Mouse (Mus musculus) gastrocnemius, adult 8-10 months (tissue): Measurements from ENCODE around the gene Slc25a33. TPM values are rescaled to one million over a fixed set of nuclear protein-coding genes. Genes with fewer than 3 reads are reported as not detected.
"Not testable (repeated sequence)": the region's sequence is repeated elsewhere in the genome, so short reads cannot be mapped to it uniquely, and the experiment has no call there.

Experiments used
- DNase-seq, 2 experiments: peaks; one replicate each; pipeline ENCODE4 v3.0.0; 2022; ENCODE audit warnings: low spot score in 2 of 2
- total RNA-seq, 4 experiments: library from RNA; stranded (reverse); gene quantifications; 2 replicates each; pipeline ENCODE4 v1.2.4; 2022

Slc25a33 gene
- 10 to 100 TPM in 3 of 4 experiments, 1 to 10 TPM in 1; 7.7 to 14.5 (median 13.0) TPM for total RNA-seq

GRCm38 (mm10) chr4:149774094-149774470, at the start of gene Slc25a33:
Gene Slc25a33, minus strand, starts transcription at chr4:149774277.
- DNase-seq: peak; percentile 96 to 97

DNA sequence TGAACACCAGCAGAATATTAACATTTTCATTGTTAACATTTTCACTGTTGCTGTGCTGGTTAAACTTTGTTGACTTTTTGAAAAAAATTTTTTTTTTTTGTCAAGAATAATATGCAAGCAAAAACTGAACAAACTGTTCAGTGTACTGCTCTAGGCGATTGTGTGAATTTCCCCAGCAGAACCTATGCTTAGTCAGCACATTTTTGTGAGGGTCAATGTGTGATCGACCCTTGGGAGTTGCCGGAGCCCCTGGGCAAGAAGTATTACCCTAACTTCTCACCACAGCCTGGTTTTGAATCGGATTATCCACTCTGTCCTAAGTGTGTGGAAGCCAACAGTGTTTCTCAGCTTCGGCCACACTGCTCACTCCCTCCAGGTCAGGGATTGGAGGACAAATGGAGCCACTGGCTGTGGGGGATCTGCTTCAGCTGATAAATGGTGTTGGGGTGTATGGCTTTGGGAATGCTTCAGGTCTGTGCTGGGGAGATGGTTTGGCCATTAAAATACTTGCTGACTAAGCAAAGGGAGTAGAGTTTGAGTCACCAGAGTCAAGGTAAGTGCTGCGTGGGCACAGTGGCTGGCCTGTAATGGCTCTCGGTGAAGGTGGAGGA, 48.6 kb upstream of the Slc25a33 start:
- no peak for DNase-seq

DNA sequence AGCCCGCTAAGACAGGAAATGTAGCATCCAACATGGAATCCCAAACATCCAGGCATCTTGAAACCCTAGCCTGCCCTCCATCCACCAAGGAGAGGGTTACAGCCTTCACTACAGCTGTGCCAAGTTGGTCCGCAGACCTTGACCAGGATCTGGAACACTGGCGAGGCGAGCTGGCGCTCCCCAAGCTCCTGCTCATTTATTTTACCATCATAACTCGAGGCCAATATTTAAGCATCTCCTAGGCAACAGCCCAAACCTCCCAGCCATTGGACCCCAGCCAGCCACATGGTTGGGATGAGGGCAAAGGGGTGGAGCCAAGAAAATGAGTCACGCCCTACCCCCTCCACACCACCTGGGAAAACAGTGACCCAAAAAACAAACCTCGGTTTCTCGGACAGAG, 48.0 kb upstream of the Slc25a33 start:
- peak; percentile 59 to 61 for DNase-seq

- DNase-seq: peak; percentile 80 to 88
These were observed 46.5 kb upstream of the Slc25a33 start for GRCm38 (mm10) chr4:149820569-149820968.

DNA sequence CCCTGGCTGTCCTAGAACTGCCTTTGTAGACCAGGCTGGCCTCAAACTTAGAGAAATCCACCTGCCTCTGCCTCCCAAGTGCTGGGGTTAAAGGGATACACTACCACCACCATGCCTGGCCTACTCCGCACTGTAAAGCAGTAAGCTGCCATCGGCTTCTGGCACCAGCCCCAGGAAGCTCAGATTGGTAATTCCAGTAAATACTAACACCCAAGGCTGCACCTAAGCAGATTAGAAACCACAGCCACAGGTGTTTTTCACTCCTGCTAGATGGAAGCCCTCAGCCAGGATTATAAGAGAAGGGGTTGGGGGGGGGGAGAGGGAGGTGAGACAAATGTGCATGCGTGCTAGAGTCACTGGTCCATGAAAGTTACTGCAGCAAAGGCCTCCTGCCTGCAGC, 45.1 kb upstream of the Slc25a33 start:
- no peak for DNase-seq

DNA sequence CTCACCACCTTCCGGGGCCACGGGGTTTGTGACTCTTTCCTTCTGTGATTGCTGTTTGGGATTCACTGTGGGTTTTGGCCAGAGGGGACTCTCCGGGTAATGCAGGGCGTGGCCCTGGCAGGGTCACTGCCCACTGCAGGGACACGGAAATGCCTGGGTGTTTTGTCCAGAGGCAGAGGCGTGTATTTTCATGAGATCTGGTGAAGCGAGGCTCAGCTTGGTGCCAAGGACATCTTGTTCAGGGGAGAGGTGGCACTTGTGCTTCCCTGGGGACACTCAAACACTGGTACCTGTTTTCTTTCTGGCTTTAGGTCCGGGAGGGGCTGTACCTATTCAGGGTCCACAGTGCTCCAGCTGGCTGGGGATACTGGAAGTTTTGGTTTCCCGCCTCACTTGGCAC, 42.5 kb upstream of the Slc25a33 start:
- no peak for DNase-seq

DNA sequence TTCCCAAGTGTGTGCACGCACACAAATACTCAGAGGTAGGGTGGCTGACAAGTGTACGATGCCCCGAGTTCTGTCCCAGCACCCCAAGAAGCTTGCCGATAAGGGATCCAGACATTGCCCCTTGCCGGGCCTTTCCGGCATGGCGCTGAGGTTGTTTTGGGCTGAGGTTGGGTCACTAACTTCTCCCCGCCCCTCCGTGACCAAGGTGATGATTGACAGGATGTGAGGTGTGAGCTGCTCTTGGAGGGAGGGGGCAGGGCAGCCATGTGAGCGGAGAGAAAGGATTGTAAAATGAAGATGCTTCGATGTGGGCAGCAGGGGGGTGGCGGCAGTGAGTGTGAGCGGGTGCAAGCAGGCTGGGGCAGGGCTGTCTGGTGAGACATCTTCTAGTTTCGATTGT, 41.5 kb upstream of the Slc25a33 start:
- no peak for DNase-seq

DNA sequence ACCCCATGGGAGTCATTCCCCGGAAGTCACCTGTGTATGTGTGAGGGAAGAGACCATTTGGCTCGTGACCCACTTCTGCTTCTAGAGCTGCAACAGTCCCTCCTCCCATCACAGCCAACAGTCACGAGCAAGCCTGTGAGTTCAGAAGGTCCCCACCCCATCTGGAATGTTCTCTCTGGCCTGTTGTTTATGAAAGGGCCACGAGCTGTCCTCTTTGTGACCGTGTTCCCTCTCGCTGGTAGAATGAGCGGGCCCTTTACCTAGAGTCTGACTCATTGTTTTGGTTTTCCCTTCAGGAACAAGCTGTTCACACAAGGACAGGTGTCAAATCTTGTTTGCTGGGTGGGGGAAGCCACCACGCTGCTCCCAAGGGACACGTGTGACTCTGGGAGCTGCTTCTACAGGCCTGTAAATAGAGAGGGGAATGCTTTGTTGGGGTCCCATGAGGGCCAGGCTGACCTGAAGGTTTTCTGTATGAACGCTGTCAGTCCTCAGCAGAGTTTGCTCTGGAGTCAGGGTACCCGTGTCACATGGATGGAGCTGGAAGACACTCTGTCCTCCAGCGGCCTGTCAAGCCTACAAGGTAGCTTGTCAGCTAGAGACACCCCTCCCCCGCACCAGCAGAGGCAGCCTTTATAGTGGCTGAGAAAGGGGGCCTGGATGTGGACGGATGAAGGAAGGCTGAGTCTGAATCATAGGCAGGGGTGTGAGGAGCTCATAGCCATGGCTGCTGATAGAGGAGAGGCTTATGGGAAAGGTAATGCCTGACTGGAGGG, 39.5 kb upstream of the Slc25a33 start:
- no peak for DNase-seq

DNA sequence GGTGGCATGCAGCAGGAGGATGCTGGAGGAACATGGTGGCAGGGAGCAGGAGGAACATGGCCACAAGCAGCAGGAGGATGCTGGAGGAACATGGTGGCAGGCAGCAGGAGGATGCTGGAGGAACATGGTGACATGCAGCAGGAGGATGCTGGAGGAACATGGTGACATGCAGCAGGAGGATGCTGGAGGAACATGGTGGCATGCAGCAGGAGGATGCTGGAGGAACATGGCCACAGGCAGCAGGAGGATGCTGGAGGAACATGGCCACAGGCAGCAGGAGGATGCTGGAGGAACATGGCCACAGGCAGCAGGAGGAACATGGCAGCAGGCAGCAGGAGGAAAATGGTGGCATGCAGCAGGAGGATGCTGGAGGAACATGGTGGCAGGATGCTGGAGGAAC, 36.3 kb upstream of the Slc25a33 start:
- DNase-seq: not testable (repeated sequence)

- no peak for DNase-seq
These were observed 34.6 kb upstream of the Slc25a33 start for GRCm38 (mm10) chr4:149808584-149809227.

DNA sequence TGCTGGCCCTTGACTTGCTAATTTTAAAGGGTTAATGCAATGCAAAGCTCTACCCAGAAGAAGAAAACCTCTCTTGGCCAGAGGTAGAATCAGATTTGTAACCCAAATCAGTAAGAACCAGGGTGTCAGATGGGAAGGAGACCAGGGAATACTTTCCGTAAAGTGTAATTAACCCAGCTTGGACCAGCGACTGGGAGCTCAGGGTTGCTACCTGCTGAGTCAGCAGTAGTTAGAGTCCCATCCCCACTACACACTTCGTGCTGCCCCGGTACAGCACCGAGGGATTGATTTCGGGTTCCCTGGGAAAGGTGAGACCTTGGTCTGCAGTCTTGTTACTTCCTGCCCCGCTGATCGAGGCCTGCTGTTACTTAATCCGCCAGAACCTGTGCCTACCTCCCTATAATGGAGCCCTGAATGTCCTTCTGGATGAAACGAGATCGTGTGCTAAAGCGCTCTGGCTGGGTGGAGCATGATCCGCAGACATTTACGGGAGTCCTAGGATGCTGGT, 34.0 kb upstream of the Slc25a33 start:
- no peak for DNase-seq

DNA sequence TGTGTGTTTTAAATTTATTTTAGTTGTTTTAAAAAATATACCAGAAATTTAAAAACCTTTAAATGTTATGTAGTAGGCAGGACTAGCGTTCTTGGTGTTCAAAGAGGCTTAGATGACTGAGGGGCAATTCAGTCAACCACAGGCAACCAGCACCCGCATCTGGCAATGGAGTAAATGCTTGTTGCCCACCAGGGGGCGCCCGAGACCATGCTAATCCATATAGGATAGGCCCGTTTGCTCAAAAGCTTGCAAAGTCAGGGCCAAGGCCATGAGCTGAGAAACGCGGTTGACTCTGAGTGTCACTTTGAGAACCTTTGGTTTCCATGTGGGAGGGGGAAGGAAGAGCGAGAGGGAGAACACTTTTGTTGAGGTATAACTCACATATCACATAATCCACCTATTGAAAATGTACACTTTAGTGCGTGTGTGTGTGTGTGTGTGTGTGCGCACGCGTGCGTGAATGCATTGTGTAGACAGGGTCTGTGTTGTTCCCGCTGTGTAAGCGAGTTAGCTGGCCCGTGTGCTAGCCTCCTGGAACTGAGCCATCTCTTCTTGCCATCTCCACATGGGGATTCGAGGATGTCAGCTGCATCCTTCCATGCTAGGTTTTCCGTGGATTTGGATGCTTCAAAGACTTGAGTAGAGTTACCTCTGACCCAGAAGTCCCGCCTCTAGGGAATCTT, 32.8 kb upstream of the Slc25a33 start:
- DNase-seq: peak; percentile 65 to 78

DNA sequence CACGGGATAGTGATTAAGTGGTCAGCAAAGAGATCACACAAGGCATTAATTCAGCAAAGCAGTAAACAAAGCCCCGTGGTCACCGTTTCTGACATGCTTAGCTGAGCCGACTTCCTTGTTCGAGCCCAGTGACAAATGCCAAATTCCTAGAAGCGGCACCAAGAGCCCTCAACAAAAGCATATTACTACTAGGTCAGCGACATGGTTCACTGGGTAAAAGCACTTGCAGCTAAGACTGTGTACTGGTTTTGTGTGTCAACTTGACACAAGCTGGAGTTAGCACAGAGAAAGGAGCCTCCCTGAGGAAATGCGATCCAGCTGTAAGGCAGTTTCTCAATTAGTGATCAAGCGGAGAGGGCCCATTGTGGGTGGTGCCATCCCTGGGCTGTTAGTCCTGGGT, 28.2 kb upstream of the Slc25a33 start:
- no peak for DNase-seq

DNA sequence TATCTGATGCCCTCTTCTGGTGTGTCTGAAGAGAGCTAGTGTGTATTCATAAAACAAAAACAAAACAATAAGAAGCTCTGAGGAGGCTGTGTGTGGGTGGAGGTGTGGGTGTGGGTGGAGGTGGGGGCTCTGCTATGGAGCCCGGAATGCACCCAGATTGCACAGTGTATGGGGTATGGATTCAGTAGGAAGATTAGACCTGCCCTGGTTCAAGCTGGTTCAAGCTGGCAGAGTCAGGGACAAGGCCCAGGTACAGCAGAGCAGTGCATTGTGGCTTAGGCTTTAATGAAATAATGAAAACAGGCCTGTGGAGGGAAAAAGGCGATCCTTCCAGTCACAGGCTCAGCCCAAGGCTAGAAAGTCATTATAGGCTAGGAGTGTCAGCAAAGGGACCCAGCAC, 26.5 kb upstream of the Slc25a33 start:
- DNase-seq: no peak

DNA sequence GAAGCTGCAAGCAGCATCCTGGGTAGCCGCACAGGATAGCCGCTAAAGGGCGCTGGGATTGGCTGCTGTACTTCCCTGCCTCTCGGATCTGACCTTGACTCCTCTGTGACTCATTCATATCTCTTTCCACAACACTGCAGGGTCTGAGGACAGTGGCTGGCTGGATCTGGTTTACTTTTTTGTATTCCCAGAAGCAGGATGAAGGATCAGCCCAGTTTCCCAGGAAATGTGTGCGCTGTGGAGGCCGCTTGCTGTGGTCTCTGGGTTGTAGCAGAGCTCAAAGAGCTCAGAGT, 26.0 kb upstream of the Slc25a33 start:
- no peak for DNase-seq

DNA sequence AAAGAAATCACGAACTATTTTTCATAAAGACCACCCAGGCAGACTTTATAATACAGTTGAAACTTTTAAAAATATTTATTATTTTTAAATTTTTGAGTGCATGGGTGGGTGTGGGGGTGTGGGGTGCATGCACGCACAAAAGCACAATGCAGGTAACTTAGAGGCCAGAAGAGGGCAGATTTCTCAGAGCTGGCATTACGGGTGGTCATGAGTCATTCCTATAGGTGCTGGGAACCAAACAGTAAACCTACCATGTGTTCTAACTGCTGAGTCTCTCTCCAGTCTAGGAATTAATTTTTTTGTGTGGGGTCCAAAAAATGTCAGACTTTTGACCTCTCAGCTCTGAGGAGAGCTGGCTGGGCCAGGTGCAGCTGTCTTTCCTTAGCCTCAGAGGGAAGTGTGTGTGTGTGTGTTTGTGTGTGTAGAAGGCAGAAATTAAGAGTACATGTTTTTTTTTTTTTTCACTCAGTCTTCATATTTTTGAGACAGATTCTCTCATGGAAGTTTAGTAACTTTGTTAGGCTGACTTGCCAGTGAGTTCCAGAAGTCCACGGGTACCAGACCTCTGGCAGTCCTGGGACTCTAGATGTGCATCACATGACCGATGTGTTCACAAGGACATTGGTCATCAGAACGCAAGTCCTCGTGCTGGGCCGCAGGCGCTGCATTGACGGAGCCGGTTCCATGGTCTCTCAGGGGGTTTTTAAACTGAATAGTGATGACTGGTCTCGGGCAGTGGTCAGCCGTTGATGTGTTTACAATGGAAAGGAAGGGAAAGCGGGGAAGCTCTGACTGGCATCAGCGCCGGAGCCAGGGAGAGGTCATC, 25.5 kb upstream of the Slc25a33 start:
- DNase-seq: no peak

DNA sequence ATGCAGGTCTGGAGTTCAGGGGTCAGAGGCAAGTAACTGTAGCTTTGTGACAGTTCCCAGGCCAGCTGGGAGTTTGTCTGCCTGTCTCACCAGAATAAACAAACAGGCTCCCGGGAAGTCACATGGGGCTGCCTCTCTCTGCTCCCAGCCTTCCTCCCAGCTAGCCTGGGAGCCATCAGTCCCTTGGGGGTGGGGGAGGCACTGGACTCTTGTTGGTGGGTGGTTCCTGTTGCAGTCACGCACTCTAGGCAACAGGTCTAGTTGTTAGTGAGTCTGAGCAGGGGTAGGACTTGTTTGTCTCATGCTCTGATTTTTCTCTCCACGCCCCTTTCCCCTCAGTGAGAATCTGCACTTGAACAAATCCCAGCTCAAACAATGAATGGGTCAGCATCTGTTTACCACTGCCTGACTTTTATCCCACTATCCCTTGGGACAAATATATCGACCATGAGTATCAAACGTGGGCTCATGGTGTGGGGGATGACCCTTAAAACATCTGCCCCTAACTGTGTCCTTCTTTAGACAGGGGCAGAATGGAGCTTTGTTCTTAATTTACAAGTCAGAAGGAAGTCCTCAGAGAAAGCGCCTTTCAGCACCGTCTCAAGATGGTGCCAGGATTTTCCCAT, 24.7 kb upstream of the Slc25a33 start:
- DNase-seq: no peak

GRCm38 (mm10) chr4:149798116-149798515, 24.0 kb upstream of the Slc25a33 start:
- no peak for DNase-seq

DNA sequence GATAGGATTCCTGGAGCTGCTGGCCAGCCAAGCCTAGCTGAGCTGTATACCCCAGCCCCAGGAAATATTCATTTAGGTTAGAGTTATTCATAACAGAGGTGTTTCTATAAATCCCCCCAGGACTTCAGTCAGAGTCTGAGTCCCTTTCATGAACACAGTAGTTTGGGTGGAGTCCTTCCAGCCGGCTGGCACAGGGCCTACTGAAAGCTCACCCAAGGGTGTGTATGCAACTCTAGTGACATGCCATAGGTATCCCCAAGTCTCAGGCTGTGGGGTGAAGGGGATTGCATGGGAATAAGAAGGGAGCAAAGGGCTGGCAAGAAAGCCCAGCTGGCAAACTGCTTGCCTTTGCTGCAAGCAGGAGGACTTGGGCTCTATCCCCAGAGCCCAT, 23.1 kb upstream of the Slc25a33 start:
- no peak for DNase-seq

DNA sequence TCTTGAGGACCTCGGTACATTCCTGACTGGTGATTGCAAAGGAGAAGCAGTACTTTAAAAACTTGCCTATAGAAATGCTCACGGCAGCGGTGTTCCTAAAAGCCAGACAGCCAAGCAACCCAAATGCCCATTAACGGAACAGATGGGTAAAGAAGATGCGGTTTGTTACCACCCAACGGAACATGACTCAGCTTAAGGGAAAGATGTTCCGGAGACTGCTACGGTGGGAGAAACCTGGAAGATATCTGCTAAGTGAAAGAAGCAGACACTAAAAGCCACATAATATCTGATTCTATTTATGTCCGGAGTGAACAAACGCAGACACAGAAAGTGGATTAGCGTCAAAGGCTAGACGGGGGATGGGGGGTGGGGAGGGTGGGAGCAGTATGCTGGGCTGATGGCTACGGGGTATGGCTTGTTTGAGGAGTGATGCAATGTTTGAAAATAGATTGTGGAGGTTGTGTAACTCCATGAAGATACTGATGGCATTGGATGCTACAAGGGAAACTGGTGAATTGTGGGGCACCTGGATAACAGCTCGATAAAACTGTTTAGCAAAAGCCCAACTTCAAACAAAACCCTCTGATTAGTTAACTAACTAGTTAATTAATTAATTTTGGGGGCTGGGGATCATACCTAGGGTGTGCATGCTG, 22.6 kb upstream of the Slc25a33 start:
- no peak for DNase-seq
